Mouse (Mus musculus): ENCODE measurements around the gene Dlg2. TPM values are rescaled to one million over a fixed set of nuclear protein-coding genes. Genes with fewer than 3 reads are reported as not detected.

The Dlg2 gene
- total RNA-seq, 4 experiments from 2014 or later = 251 to 298 (median 273) TPM

- peak; percentile 49 for DNase-seq (ENCODE audit: low spot score in 2 of 2)
Observed at GRCm38 (mm10) chr7:91089211-91089930, 612.9 kb downstream of the Dlg2 start.

- DNase-seq (ENCODE audit: low spot score in 2 of 2) = peak; percentile 16 to 21
Observed at GRCm38 (mm10) chr7:91090317-91090829, 613.9 kb downstream of the Dlg2 start.

- DNase-seq (ENCODE audit: low spot score in 2 of 2) = peak; percentile 16 to 38
Observed at GRCm38 (mm10) chr7:91090830-91091683, 614.6 kb downstream of the Dlg2 start.

- DNase-seq (ENCODE audit: low spot score in 2 of 2) = peak in 1 of 2 experiments; percentile 45
Observed at GRCm38 (mm10) chr7:91096467-91096866, 620.0 kb downstream of the Dlg2 start.

GRCm38 (mm10) chr7:91098521-91098920 lies 622.0 kb downstream of the Dlg2 start:
- DNase-seq (ENCODE audit: low spot score in 2 of 2) = no peak

- DNase-seq (ENCODE audit: low spot score in 2 of 2) = peak in 1 of 2 experiments; percentile 27
Observed at GRCm38 (mm10) chr7:91109575-91109974, 633.1 kb downstream of the Dlg2 start.

GRCm38 (mm10) chr7:91132128-91132527 lies 655.7 kb downstream of the Dlg2 start:
- no peak for DNase-seq (ENCODE audit: low spot score in 2 of 2)

GRCm38 (mm10) chr7:91154096-91154495 lies 677.6 kb downstream of the Dlg2 start:
- DNase-seq (ENCODE audit: low spot score in 2 of 2) = no peak

GRCm38 (mm10) chr7:91159144-91159543 lies 682.7 kb downstream of the Dlg2 start:
- DNase-seq (ENCODE audit: low spot score in 2 of 2) = no peak

- no peak for DNase-seq (ENCODE audit: low spot score in 2 of 2)
Observed at GRCm38 (mm10) chr7:91161643-91162175, 685.2 kb downstream of the Dlg2 start.

- no peak for DNase-seq (ENCODE audit: low spot score in 2 of 2)
Observed at GRCm38 (mm10) chr7:91173560-91173959, 697.1 kb downstream of the Dlg2 start.

- DNase-seq (ENCODE audit: low spot score in 2 of 2) = no peak
Observed at GRCm38 (mm10) chr7:91188211-91188610, 711.7 kb downstream of the Dlg2 start.

GRCm38 (mm10) chr7:91199372-91199771 lies 722.9 kb downstream of the Dlg2 start:
- DNase-seq (ENCODE audit: low spot score in 2 of 2) = no peak

GRCm38 (mm10) chr7:91208083-91208852 lies 731.8 kb downstream of the Dlg2 start:
- DNase-seq (ENCODE audit: low spot score in 2 of 2) = peak in 1 of 2 experiments; percentile 51

- no peak for DNase-seq (ENCODE audit: low spot score in 2 of 2)
Observed at GRCm38 (mm10) chr7:91208973-91209372, 732.5 kb downstream of the Dlg2 start.

GRCm38 (mm10) chr7:91212236-91212635 lies 735.8 kb downstream of the Dlg2 start:
- DNase-seq (ENCODE audit: low spot score in 2 of 2) = no peak

GRCm38 (mm10) chr7:91214921-91215320 lies 738.4 kb downstream of the Dlg2 start:
- no peak for DNase-seq (ENCODE audit: low spot score in 2 of 2)

- peak in 1 of 2 experiments; percentile 80 for DNase-seq (ENCODE audit: low spot score in 2 of 2)
Observed at GRCm38 (mm10) chr7:91218321-91218987, 742.0 kb downstream of the Dlg2 start.

GRCm38 (mm10) chr7:91226442-91226841 lies 750.0 kb downstream of the Dlg2 start:
- peak in 1 of 2 experiments; percentile 65 for DNase-seq (ENCODE audit: low spot score in 2 of 2)

GRCm38 (mm10) chr7:91241718-91242117 lies 765.2 kb downstream of the Dlg2 start:
- DNase-seq (ENCODE audit: low spot score in 2 of 2) = peak in 1 of 2 experiments; percentile 53

GRCm38 (mm10) chr7:91261672-91262030 lies 785.2 kb downstream of the Dlg2 start:
- DNase-seq (ENCODE audit: low spot score in 2 of 2) = no peak

Data from left cerebral cortex, adult 8-10 months (tissue).